Mouse (Mus musculus) heart, adult 11 months (tissue): ENCODE results near the gene Shld2.
"Not testable (repeated sequence)": the region's sequence is repeated elsewhere in the genome, so short reads cannot be mapped to it uniquely, and the experiment has no call there.

Source experiments
- DNase-seq: peaks from one replicate; pipeline ENCODE4 v3.0.0; 2022

The Shld2 gene

DNA sequence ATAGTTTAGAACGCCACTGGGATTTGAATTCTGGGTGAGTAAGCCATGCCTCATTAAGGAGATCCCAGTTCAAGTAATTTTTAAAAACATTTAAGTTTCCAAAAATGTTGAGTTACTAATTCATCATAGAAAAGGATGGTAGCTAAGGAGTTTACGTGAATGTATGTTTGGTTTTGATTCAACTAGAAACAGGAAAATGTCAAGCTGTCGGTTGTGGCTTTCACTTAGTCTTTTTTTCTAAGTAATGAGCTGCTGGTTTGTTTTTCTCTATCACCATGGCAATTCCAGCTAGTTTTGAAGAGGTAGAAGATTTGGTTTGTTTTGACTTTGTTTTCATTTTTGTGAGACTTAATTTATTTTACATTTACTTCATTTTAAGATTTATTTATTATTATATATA lies 7.1 kb upstream of the Shld2 start:
- no peak for DNase-seq

DNA sequence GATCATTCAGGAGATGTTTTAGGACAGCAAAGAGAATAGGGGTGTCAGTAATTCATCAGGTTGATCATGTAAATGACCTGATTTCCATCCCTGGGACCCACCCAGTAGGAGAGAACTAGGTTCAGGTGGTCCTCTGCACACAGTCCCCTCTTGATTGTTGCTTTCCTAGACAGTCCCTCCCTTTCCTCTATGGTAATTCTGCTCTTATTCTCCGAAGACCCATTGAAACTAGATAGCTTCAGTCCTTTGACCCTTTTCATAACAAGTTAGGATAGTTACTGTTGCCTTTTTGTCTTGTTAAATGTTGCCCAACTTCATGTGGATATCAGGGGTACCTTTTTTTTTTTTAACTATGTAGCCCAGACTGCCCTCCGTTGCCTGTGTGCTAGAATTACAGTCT lies 6.1 kb upstream of the Shld2 start:
- DNase-seq: no peak

DNA sequence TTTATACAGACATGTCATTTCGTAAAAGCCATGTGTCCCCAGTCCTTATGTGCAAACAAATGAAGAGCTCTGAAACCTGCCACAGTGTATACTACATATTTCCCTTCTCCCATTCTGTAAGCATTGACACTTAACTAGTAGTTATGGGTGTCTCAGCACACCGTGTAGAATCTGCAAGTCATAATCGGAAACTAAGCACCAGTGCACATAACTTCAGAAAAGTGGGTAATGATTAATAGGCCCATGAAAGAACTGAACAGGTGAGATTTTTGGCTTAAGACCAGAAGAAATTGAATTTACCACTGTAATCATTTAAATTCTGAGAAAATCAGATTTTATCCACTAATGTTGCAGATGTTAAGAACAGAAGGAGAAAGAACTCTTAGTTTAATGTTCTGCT lies 4.5 kb upstream of the Shld2 start:
- DNase-seq: no peak

DNA sequence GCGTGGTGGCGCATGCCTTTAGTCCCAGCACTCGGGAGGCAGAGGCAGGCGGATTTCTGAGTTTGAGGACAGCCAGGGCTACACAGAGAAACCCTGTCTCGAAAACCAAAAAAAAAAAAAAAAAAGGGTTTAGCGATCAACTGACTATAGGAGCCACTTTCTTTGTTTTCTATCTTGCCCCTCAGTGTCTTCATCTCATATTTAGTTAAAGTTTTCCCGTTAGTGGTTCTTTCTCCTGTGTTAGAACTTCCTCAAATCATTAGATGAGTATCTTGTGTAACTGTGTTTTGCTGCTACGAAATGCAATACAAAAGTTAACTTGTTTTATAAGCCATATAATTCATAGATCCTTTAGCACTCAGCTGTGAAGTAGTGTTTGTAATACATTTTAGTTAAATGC lies 4.1 kb upstream of the Shld2 start:
- not testable (repeated sequence) for DNase-seq

DNA sequence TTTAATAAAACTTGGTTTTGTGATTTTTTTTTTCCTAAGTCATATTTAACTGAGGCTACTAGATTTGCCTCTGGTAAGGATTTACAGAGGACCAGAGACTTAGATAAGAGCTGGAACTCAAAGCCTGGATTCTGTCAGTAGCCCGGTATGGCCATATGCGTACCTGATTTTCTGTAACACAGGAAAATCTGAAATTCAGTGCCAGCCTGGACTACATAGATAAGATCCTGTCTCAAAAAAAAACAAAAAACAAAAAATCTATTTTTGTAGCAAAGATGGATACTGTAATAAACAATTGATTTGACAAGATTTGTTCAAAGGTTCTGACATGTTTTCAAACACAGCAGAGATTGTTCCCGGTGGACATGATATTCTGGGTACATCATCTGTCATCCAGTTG lies 3.3 kb upstream of the Shld2 start:
- no peak for DNase-seq

DNA sequence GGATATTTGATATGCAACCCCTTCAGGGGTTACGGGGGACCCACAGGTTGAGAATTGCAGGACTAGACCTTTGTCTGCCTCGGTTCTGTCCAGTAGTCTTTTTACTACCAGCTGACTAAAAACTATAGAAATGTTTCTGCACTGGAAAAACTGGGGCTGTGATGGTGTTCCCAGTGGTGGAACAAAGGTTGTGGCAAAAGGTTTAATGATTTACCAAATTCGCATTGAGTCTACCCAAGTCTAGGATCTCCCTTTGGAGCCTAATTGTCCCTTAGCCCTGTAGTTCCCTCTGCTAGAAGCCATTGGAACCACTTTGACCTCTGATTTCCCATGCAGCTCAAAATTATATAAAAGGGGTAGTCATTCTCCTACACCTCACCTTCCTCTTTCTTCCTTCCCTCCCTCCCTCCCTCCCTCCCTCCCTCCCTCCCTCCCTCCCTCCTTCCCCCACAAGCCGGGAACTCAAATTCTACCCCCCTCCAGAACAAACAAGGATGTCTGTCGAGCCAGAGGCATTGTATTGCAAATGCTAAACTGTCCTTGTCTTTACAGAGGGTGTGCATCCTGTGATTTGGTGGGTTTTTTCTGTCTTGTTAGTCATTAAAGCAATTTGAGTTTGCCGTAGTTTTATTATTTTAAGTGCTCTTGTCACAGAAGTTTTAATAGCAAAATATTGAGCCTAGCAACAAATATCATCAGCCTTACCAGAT lies 2.2 kb upstream of the Shld2 start:
- no peak for DNase-seq

DNA sequence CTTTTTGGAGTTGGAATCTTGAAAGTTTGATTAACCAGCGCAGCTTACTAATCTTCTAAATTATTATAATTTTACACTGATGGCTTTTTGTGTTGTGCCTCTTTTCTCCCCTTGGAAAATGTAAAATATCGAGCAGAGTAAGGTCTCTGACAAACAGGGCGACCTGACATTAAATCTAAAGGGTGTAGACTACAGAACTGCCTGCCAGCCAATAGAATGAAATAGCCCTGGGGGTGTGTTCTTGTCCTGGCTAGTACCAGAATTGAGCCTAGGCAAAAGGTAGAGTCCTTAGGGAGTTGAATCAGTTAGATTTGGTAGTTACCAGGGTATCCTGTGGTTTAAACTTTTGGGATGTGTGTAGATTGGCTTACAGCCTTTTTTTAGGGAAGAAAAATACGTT lies 1.4 kb upstream of the Shld2 start:
- peak; percentile 96 for DNase-seq

DNA sequence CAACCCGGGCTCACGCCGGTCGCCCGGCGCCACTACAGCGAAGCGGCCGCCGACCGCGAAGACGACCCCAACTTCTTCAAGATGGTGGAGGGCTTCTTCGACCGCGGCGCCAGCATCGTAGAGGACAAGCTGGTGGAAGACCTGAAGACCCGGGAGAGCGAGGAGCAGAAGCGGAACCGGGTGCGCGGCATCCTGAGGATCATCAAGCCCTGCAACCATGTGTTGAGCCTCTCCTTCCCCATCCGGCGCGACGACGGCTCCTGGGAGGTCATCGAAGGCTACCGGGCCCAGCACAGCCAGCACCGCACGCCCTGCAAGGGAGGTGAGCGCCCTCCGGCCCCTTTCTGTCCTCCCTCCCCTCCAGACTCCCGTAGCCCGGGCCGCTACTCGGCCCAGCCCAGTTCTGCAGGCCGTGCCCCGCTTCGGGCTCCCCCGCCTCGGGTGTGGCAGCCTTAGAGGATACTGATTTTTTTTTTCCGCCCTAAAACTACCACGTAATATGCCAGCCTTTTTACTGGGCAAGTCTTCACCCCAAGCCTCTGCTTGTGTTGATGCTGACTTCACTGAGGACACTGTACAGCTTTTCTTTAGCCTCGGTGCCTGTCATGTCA lies 833 bp upstream of the Shld2 start:
- peak; percentile 97 for DNase-seq

DNA sequence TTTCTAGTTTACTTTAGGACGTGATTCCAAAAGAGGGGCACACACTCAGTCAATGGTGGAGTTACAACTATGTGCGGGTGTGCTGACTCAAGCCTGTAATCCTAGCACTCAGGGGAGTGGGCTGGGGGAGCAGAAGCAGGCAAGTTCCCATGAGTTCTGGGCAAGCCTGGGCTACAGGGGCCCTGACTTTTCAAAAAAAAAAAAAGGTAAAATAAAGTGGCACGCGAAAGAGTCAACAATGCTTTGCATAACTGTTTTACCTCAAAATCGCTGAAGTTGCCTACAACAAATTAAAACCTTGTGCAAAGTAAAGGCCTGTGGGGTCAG lies 423 bp downstream of the Shld2 start:
- DNase-seq: no peak

DNA sequence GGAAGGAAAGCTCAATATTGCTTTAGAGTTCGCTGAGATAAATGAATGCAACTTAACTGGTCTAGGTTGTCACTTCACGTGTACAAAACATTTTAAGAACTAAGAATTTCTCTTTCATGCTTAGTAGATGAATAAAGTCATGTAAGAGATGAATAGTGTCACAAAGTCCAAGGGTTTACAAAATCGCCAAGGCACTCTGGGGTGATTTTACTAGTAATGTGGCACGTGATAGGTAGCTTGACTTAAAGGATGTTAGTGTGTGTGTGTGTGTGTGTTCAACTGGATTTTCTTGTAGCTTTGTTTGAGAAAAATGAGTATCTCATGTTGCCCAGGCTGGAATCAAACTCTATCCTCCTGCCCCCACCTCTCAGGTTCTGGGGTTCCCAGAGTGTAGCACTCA lies 1.0 kb downstream of the Shld2 start:
- no peak for DNase-seq

DNA sequence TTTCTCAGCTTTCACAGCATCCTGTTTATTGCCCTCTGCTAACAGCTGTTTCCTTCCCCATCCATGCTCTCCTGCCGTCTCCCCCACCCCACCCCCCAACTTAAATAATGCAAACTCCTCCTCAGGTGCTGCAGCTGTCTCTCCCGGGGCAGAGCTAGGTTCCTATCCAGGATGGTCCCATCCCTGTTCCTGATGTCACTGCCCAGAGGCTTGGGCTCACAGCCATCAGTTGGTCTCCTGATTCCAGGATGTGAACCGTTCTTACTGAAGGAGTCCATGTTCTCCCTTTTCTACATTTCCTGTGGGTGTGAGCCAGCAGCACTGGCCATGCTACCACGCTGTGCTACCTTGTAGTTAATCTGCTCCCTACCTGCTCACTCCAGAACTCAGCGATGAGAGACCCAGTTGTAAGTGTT lies 7.0 kb downstream of the Shld2 start:
- peak; percentile 94 for DNase-seq

DNA sequence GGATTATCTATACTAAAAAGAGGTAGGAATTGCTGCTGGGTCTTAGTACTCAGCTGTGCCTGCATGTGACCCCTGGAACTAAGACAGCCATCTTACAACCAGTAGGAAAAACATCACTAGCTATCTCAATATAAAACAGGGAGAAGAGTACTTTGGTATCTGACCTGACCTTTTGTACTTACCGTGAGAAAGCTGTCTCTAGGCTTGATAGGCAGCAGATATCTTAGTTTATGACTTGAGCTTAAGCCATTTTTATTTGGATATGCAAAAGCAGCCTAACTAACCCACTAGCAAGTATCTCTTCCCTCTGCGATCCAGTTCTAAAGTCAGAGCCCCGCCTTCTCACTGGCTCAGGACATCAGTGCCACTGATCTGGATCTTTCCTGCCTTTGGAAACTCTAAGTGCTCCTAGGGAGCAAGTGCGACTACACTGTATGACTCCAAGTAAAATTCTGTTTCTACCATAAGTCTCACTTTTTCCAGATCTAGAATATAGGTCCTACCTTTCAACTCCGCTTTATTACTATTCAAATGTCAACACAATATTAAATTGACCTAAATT lies 7.5 kb downstream of the Shld2 start:
- DNase-seq: no peak

DNA sequence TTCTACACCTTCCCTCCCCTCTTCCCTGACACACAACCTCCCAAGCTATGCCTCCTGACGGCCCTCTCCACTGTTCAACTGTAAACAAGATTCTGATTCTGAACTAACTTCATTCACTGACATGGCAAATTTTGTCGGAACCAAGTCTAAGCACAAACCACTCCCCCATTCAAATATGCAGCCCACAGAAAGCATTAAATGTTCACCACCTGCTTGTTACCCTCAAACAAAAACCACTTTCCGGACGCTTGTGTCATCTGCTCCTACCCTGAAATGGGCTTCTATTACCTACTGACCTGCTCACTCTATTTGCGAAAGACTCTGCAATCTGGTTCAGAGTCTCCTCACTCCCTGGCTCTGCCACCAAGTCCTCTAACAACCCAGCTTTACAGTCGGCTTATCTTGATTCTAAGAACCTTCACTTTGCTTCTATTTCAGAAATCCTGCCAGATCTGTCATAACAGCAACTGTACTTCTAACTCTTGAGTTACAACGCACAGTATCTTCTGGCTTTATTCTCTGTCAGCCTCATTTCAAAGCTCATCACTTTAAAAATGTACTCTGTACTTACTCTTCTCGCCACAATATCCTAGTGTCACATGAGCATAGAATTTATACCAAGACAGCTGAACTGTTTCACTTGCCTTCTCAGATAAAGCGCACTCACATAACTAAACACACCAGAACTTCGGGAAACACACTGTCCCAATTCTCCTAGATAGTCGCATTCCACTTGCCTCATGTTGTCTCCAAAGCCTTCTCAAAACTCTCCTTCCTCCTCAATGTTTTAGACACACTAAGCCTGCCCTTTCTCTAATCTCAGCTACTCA lies 11.2 kb downstream of the Shld2 start:
- DNase-seq: no peak

DNA sequence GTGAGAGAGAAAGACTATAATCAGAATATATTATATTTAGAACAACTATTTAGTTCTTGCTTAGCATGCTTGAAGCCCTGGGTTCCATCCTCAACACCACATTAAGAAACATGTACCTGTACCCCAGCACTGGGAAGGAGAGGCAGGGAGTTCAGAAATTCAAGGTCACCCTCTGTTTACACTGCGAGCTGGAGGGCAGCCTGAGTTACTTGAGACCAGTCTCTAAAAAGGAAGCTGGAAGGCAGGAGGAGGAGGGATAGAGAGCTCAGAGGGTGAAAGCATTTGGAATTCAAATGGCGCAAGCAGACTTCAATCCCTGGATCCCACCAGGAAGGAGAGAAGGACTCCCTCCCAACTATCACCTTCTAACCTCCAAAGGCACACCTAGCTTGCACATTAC lies 12.7 kb downstream of the Shld2 start:
- no peak for DNase-seq

DNA sequence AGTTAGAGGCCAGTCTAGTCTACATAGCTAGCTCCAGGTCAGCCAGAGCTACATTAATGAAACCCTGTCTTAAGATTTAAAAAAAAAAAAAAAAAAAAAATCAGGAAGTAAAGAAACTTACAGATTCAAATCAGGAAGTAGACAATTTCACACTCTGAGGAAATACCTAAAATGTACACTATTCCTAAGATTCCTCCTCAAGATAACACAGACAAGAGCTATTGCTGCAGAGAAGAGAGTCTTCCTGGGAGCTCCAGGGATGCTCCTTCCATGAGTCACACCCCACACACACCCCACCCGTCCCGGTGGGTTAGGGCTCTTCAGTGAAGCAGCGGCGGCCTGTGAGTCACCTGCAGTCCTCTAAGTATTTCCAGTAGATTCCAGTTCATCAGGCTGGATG lies 13.3 kb downstream of the Shld2 start:
- DNase-seq: no peak

DNA sequence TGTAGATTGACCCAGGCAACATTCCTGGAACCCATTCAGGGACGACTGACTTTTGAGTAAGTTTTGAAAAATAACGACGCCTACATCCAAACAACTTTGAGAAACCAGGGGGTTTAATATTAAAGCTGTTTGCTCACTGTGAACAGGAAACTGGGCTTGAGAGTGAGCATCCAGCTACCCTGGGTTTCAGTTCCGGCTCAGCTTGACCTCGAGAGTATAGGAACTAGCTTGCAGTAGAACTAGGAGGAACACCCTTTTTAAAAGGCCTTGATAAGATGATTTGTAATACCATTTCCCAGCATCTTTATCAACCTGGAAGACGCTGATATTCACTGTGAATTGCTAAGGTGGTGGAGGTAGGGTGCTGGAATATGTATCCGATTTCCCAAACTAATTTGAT lies 13.9 kb downstream of the Shld2 start:
- DNase-seq: peak; percentile 92

DNA sequence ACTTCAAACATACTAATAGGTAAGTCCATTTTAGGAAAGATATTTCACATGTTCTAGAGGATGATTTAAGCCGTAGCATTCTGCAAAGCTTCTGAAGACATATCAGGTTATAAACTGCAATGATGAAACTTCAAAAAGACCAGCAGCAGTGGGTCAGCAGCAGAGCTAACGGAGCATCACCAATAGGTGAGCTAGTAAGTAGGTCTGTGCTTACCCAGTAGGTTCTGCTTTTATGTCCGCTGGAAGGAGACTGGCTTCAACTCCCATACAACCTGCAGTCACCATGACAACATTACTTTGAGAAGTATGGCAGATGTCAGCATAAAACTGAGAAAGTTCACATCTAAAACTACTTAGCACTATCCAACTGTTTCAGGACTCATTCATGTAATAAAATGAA lies 16.7 kb downstream of the Shld2 start:
- no peak for DNase-seq

DNA sequence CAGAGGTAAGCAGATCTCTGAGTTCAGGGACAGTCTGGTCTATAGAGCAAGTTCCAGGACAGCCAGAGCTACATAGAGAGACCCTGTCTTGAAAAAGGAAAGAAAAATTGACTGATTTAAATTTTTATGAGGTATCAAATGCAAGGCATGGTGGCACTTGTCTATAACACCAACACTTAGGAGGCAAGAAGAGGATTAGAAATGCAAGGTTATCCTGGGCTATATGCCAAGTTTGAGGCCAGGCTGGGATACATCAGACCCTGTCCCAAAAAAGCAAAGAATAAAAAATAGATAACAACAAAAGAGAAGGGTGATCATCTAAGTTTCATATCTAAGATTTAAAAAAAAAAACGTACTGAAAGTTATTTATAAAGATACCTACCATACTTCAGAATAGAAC lies 20.1 kb downstream of the Shld2 start:
- no peak for DNase-seq

DNA sequence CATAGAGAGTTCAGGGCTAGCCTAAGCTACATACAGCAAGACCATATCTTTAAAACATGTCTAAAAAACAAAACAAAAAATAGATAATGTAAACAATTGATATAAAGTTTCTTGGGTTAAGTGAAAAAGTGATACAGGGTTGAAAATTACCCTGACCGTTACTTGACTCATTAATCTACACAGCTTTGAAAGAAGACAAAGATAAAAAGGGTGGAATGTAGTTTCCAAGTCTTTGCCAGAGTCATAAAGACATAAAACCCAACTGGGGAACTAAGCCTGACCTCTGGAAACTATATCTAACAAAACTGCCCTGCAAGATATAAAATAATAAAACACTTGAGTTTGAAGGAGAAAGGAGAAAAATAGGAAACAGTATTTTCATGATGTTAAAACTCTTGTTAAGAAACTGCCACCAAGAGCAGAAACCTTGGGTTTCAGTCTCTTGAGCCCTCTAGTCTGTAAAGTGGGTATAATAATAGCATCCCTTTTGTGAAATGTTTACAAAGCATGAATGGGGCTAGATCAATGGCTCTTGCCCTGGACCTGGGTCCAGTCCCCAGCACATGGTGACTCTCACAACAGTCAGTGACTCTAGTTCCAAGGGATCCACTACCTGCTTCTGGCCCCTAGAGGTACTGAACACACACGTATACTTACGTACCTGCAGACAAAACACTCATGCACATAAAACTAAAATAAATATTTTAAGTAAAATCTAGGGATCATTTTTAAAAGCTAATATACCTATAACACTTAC lies 20.9 kb downstream of the Shld2 start:
- no peak for DNase-seq

DNA sequence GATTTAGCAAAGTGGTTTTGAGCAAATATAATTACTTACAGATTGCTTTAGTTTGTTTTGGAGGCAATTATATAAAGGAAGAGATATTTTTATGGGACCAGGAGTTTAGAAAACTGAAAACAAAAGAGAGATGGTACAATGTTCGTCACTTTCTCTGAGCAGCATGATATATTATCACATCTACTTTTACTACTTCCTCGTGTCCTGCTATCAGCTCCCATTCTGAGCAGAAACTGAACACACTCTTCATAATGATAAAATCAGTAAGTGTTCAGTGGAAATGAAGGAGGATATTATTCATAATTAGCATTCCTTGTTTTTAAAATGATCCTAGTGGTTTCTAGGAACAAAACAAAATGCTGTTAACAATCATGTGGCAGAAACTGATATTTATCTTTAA lies 21.9 kb downstream of the Shld2 start:
- DNase-seq: no peak

DNA sequence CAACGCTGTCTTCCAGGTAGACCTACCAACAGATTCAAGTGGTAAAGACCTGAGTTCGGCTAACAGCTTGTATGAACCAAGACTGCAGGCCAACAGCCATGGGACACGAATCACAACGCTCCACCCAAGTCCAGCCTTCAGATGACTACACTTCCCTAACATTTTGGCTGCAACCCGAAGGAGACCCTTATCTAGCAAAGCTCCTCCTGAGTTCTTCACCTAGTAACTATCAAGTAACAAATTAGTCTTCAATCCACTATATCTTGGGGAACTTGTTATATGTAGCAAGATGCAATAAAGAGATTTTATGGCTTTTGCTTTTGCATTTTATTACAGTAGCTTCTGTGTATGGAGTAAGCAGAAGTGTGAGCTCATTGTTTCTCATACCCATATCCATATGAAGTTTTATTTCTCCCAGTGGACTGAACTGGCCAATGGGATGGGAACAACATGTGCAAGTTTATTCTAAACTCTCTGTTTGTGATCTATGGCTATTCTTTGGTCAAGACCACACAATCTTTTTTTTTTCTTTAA lies 28.5 kb downstream of the Shld2 start:
- DNase-seq: no peak

DNA sequence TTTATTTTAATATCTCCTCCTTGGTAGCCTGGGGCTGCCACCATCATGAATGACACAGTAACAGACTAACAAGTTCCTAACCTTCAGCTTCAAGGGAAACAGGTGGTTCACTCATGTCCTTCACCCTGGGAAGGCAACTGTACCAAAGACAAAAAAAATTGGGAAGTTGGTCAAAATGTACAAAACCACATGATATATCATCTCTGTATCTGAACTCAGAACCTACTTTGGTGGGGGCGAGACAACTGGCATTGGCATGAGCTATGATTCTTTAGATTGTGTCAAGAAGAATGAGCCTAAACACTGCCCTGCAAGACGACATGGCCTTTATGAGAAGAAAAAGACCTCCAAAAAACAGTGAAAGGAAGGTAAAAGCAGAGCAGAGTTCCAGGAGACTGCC lies 29.5 kb downstream of the Shld2 start:
- DNase-seq: no peak

DNA sequence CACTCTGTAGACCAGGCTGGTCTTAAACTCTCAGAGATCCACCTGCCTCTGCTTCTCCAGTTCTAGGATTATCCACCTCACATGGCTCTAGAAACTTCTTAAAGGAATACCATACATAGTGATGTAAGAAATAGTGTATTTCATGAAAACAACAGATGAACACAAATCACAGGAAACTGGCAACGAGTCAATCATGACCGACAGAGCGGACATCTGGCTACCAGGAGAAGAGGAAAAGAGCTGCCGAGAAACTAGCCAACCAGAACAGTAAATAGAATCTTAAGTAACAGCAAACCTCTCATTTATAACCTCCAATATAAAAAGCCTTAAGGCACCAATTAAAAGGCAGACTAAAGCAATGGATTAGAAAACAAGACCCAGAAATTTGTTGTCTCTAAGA lies 30.6 kb downstream of the Shld2 start:
- DNase-seq: no peak
